Mouse (Mus musculus) T-helper 17 cell (primary cell): ENCODE measurements around the gene 4930447C04Rik.

Experiments used
- in situ Hi-C, 2 experiments: fragments of 300-600 bp; cut with MboI, MseI; formaldehyde crosslinking; loops; 1 replicate in 1 of 2; 2 replicates in 1 of 2; pipeline ENCODE4 v1.15.1; 2025; ENCODE audit warnings: high pct_unique_total_duplicates in 2 of 2

The 4930447C04Rik gene

GRCm38 (mm10) chr12:72940071-72940821, at the start of gene 4930447C04Rik:
Gene 4930447C04Rik, minus strand, starts transcription at chr12:72940774.
- in situ Hi-C loops: no loop called here

- in situ Hi-C loops: no loop called here
Measured at GRCm38 (mm10) chr12:72983071-72983857, 42.7 kb upstream of the 4930447C04Rik start.

DNA sequence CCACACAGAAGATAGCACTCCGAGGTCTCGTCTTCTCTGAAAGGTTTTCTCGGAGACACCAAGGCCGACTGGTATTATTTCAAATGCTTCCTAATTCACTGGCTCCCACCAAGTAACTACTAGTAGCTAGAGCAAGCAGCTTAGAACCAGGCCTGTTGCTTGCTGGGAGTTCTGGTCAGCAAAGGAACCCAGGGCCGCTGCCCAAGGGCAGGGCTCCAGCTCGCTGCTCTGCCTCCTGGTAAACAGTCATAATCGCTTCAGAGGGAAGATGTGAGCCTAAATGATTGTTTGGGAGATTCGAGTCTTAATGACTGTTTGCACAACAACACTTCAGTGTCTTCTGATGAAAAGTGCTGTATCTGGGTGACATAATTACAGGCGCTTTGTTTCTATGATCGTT, 42.0 kb upstream of the 4930447C04Rik start:
- in situ Hi-C loops: no loop called here

- in situ Hi-C loops: loop anchor here (5.0 kb wide), 2 partner anchors 137 to 142 kb away; no protein-coding TSS in a partner anchor
Measured at GRCm38 (mm10) chr12:72979236-72979635, 38.7 kb upstream of the 4930447C04Rik start.

- in situ Hi-C loops: loop anchor here (5.0 kb wide), 2 partner anchors 136 to 141 kb away; no protein-coding TSS in a partner anchor
Measured at GRCm38 (mm10) chr12:72977851-72978250, 37.3 kb upstream of the 4930447C04Rik start.

- in situ Hi-C loops: loop anchor here (5.0 kb wide), 2 partner anchors 134 to 139 kb away; no protein-coding TSS in a partner anchor
Measured at GRCm38 (mm10) chr12:72976718-72977117, 36.1 kb upstream of the 4930447C04Rik start.

- in situ Hi-C loops: loop anchor here (5.0 kb wide), 2 partner anchors 134 to 139 kb away; no protein-coding TSS in a partner anchor
Measured at GRCm38 (mm10) chr12:72976172-72976571, 35.6 kb upstream of the 4930447C04Rik start.

GRCm38 (mm10) chr12:72973161-72973560, 32.6 kb upstream of the 4930447C04Rik start:
- in situ Hi-C loops: loop anchor here in 1 of 2 experiments (25.0 kb wide), 1 partner anchor 511 kb away; no protein-coding TSS in a partner anchor

DNA sequence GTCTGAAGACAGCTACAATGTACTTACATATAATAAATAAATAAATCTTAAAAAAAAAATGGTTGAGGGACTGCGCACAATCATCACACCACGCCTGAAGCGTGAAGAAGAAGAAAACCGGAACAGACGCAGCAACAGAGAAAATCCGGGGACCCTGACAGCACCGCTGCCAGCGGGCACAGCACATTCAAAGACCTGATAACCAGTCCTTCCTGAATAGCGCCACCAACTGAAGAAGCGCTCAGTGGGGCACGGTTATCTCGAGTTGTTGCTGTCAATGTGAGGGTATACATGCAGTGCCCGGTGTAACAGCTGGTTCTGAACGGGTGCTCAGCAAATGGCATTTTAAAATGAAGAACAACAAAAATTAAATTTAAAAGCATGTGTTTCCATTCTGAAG, 30.0 kb upstream of the 4930447C04Rik start:
- in situ Hi-C loops: loop anchor here in 1 of 2 experiments (25.0 kb wide), 1 partner anchor 508 kb away; no protein-coding TSS in a partner anchor

GRCm38 (mm10) chr12:72967541-72967940, 27.0 kb upstream of the 4930447C04Rik start:
- in situ Hi-C loops: loop anchor here in 1 of 2 experiments (25.0 kb wide), 1 partner anchor 505 kb away; no protein-coding TSS in a partner anchor

- in situ Hi-C loops: loop anchor here in 1 of 2 experiments (25.0 kb wide), 1 partner anchor 500 kb away; no protein-coding TSS in a partner anchor
Measured at GRCm38 (mm10) chr12:72962761-72963160, 22.2 kb upstream of the 4930447C04Rik start.

DNA sequence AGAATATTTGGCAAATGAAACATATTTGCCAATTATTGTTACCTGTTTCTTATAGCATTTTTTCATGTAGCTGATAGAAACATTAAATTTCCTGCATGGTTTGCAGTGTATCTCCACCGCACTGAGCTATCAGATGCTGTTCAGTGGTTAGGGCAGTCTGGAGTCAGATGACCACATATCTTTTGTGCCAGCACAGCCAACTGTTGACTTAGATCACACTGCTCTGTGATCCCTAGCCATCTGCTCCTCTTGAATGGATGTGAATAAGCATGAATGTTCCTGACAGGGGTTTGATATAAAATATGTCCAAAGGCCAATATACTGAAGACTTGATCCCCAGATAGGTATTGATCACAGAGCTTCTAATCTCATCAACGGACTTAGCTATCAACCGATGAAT, 17.9 kb upstream of the 4930447C04Rik start:
- in situ Hi-C loops: loop anchor here (5.0 to 25.0 kb wide), 2 partner anchors 101 to 496 kb away; no protein-coding TSS in a partner anchor

GRCm38 (mm10) chr12:72957829-72958424, 17.4 kb upstream of the 4930447C04Rik start:
- in situ Hi-C loops: loop anchor here (5.0 to 25.0 kb wide), 2 partner anchors 101 to 496 kb away; no protein-coding TSS in a partner anchor

- in situ Hi-C loops: loop anchor here (5.0 to 25.0 kb wide), 2 partner anchors 98 to 493 kb away; no protein-coding TSS in a partner anchor
Measured at GRCm38 (mm10) chr12:72954906-72955305, 14.3 kb upstream of the 4930447C04Rik start.

DNA sequence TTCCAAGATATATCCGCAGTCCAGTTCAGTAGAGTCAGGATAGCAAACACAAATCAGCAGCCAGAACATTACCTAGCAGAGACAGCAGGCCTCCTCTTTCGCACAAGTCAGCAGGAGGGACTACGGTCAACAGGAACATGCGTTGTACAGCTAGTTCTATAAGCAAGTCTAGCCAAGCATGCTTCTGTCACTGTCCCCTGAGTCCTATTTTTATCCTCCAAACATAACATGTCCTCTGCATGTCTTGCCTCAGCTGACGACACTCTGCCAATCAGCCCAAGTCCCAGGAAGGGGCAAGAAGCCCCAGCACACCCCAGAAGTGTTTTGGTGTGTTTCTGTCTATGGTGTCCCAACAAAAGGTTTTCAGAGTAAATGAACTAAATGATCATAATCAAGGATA, 13.3 kb upstream of the 4930447C04Rik start:
- in situ Hi-C loops: loop anchor here in 1 of 2 experiments (25.0 kb wide), 1 partner anchor 492 kb away; no protein-coding TSS in a partner anchor

- in situ Hi-C loops: loop anchor here in 1 of 2 experiments (25.0 kb wide), 1 partner anchor 491 kb away; no protein-coding TSS in a partner anchor
Measured at GRCm38 (mm10) chr12:72953089-72953488, 12.5 kb upstream of the 4930447C04Rik start.

DNA sequence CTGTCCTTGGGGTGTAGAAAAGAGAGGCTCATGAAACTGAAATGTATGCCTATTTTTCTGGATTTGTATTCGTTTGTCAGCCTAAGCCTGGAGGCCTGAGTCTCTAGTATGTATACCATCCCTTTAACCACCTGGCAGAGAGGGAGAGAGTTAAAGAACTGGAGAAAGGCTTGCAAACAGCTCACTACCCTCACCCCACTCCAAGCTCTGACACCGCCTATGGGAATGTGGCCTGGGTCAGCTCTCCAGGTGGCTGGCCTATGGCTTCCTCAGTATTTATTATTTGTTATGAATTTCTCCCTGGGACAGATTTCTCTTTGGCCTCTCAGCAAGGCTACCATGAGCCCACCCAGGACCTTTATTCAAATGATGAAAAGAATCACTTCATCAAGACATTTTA, 6.8 kb upstream of the 4930447C04Rik start:
- in situ Hi-C loops: no loop called here

DNA sequence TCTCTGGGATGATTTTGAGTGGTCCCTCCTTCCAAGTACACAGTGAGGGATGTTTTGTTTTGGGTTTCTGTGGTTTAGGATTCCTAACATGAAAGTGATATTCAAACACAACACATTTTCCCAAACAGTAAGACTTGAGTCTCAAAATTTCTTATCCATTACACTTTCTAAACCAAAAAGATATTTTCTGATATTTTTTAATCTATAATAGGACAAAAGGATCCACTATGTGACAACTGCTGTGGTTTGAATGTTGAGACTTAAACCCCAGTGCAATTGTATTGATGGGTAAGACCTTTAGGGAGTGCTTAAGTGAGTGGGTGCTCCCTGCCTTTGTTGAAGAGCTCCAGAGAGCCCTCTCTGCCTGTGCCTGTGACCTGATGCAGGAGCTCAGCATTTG, 6.2 kb upstream of the 4930447C04Rik start:
- in situ Hi-C loops: no loop called here

- in situ Hi-C loops: no loop called here
Measured at GRCm38 (mm10) chr12:72946064-72946395, 5.5 kb upstream of the 4930447C04Rik start.

GRCm38 (mm10) chr12:72945301-72946063, 4.9 kb upstream of the 4930447C04Rik start:
- in situ Hi-C loops: no loop called here
